Mouse (Mus musculus) myocyte (in vitro differentiated cells): ENCODE measurements around the gene Atrnl1. TPM values are rescaled to one million over a fixed set of nuclear protein-coding genes. Genes with fewer than 3 reads are reported as not detected.

Source experiments
- H3K27me3 ChIP-seq: one replicate; pipeline ENCODE4 v1.6.1; 2011; ENCODE audit not compliant: control insufficient read depth, insufficient read depth, insufficient read length
- H3K36me3 ChIP-seq: one replicate; pipeline ENCODE4 v1.6.1; 2011; ENCODE audit not compliant: control insufficient read depth, insufficient read depth
- H3K4me2 ChIP-seq: one replicate; pipeline ENCODE4 v1.6.1; 2011; ENCODE audit warnings: low read depth, control low read depth
- H3K4me3 ChIP-seq: one replicate; pipeline ENCODE4 v1.5.1; 2011; ENCODE audit warnings: mild to moderate bottlenecking, control low read depth, moderate library complexity
- H3K79me2 ChIP-seq: one replicate; pipeline ENCODE4 v1.6.1; 2011; ENCODE audit not compliant: control insufficient read depth, insufficient read depth
- H3ac ChIP-seq: one replicate; pipeline ENCODE4 v1.6.1; 2011; ENCODE audit not compliant: control insufficient read depth, insufficient read length
- CEBPB ChIP-seq: IDR thresholded peaks from 2 replicates; pipeline ENCODE4 v1.6.1; 2011; ENCODE audit warnings: mild to moderate bottlenecking, moderate library complexity; ENCODE audit not compliant: poor library complexity, insufficient read depth, severe bottlenecking
- E2F4 ChIP-seq: IDR thresholded peaks from one replicate; pipeline ENCODE4 v1.6.1; 2011; ENCODE audit warnings: mild to moderate bottlenecking, control low read depth, moderate library complexity; ENCODE audit not compliant: insufficient read depth
- MAX ChIP-seq: IDR thresholded peaks from one replicate; pipeline ENCODE4 v1.6.1; 2011; ENCODE audit warnings: low read depth, mild to moderate bottlenecking, control low read depth
- MYOD1 ChIP-seq, 3 experiments: IDR thresholded peaks; one replicate each; pipeline ENCODE4 v1.6.1; 2011; ENCODE audit warnings: control low read depth in 2 of 3, low read depth in 2 of 3, mild to moderate bottlenecking in 2 of 3, moderate library complexity in 1 of 3; ENCODE audit not compliant: insufficient read length in 2 of 3, control insufficient read depth in 1 of 3
- MYOG ChIP-seq, 3 experiments: IDR thresholded peaks; one replicate each; pipeline ENCODE4 v1.6.1; 2011; ENCODE audit warnings: control low read depth in 2 of 3, low read depth in 2 of 3, mild to moderate bottlenecking in 2 of 3; ENCODE audit not compliant: insufficient read length in 2 of 3, control insufficient read depth in 1 of 3, insufficient read depth in 1 of 3
- POLR2A ChIP-seq: IDR thresholded peaks from one replicate; pipeline ENCODE4 v1.6.1; 2011; ENCODE audit warnings: low read depth, mild to moderate bottlenecking, control low read depth, moderate library complexity; ENCODE audit not compliant: insufficient read length
- POLR2AphosphoS2 ChIP-seq: IDR thresholded peaks from one replicate; pipeline ENCODE4 v1.6.1; 2011; ENCODE audit warnings: low read depth, control low read depth; ENCODE audit not compliant: insufficient read length
- REST ChIP-seq: IDR thresholded peaks from one replicate; pipeline ENCODE4 v1.6.1; 2011; ENCODE audit warnings: mild to moderate bottlenecking, control low read depth, moderate library complexity; ENCODE audit not compliant: insufficient read depth, insufficient read length
- SRF ChIP-seq: IDR thresholded peaks from one replicate; pipeline ENCODE4 v1.6.1; 2011; ENCODE audit warnings: low read depth; ENCODE audit not compliant: control insufficient read depth, insufficient read length
- TCF12 ChIP-seq: IDR thresholded peaks from one replicate; pipeline ENCODE4 v1.6.1; 2011; ENCODE audit warnings: mild to moderate bottlenecking, control low read depth; ENCODE audit not compliant: poor library complexity, insufficient read depth, severe bottlenecking
- TCF3 ChIP-seq: IDR thresholded peaks from one replicate; pipeline ENCODE4 v1.6.1; 2011; ENCODE audit warnings: low read depth, control low read depth; ENCODE audit not compliant: insufficient read length
- USF1 ChIP-seq: IDR thresholded peaks from one replicate; pipeline ENCODE4 v1.6.1; 2011; ENCODE audit warnings: low read depth, mild to moderate bottlenecking, control low read depth, moderate library complexity
- polyA plus RNA-seq: library from polyadenylated mRNA; unstranded; fragments of >200 nt; fragmentation: generic; extraction: Trizol; gene quantifications from one replicate; pipeline ENCODE4 v1.2.1, GENCODE M21; 2012; ENCODE audit warnings: missing spikeins

Gene Atrnl1
- polyA plus RNA-seq, 1 experiment: 5.4 TPM

GRCm38 (mm10) chr19:58016561-58017453, 406.0 kb downstream of the Atrnl1 start:
- no peak overlapping the region for H3K4me3 ChIP-seq
- no peaks in the 10 kb centered on the region for H3K36me3 ChIP-seq
- no peaks in the 10 kb centered on the region for H3K79me2 ChIP-seq
- TF ChIP-seq MAX (peak; percentile 54), SRF (no peak), TCF12 (peak; percentile 27), MYOG (IDR thresholded peaks at IDR 0.05; ENCODE audit: control insufficient read depth in 1 of 3, insufficient read depth in 1 of 3, insufficient read length in 2 of 3, low read depth in 2 of 3) (peak in 1 of 3 experiments; percentile 17), TCF3 (no peak), USF1 (no peak), POLR2AphosphoS2 (no peak), REST (no peak), MYOD1 (IDR thresholded peaks at IDR 0.05; ENCODE audit: control insufficient read depth in 1 of 3, insufficient read length in 2 of 3, low read depth in 2 of 3) (peak in 2 of 3 experiments; percentile 74 to 78), E2F4 (no peak), CEBPB (peak; percentile 100)
- H3ac ChIP-seq: no peak overlapping the region
- H3K27me3 ChIP-seq: no peaks in the 10 kb centered on the region
- H3K4me2 ChIP-seq: peak overlapping the region; percentile 58

GRCm38 (mm10) chr19:58017468-58017867, 406.6 kb downstream of the Atrnl1 start:
- no peaks in the 10 kb centered on the region for H3K36me3 ChIP-seq
- no peak for TF ChIP-seq TCF12
- TF ChIP-seq MYOD1 (IDR thresholded peaks at IDR 0.05; ENCODE audit: control insufficient read depth in 1 of 3, insufficient read length in 2 of 3, low read depth in 2 of 3): peak in 2 of 3 experiments; percentile 73 to 91
- no peak for TF ChIP-seq USF1
- TF ChIP-seq REST: no peak
- no peak for TF ChIP-seq CEBPB
- TF ChIP-seq MAX: no peak
- no peak for TF ChIP-seq POLR2AphosphoS2
- TF ChIP-seq SRF: no peak
- no peak for TF ChIP-seq POLR2A
- TF ChIP-seq MYOG (IDR thresholded peaks at IDR 0.05; ENCODE audit: control insufficient read depth in 1 of 3, insufficient read depth in 1 of 3, insufficient read length in 2 of 3, low read depth in 2 of 3): peak; percentile 41 to 78 (median 75)
- no peak overlapping the region for H3K4me3 ChIP-seq
- H3K27me3 ChIP-seq: no peaks in the 10 kb centered on the region
- no peaks in the 10 kb centered on the region for H3K79me2 ChIP-seq
- no peak overlapping the region for H3ac ChIP-seq
- H3K4me2 ChIP-seq: peak overlapping the region; percentile 58

GRCm38 (mm10) chr19:58018698-58019097, 407.9 kb downstream of the Atrnl1 start:
- Histone ChIP-seq H3K36me3 (no peaks in the 10 kb centered on the region), H3K4me3 (no peak overlapping the region), H3ac (no peak overlapping the region), H3K27me3 (no peaks in the 10 kb centered on the region), H3K79me2 (no peaks in the 10 kb centered on the region), H3K4me2 (no peak overlapping the region)
- TF ChIP-seq MYOD1 (IDR thresholded peaks at IDR 0.05; ENCODE audit: control insufficient read depth in 1 of 3, insufficient read length in 2 of 3, low read depth in 2 of 3) (no peak), TCF3 (no peak), E2F4 (no peak), POLR2A (no peak), MYOG (IDR thresholded peaks at IDR 0.05; ENCODE audit: control insufficient read depth in 1 of 3, insufficient read depth in 1 of 3, insufficient read length in 2 of 3, low read depth in 2 of 3) (no peak), CEBPB (no peak), MAX (no peak), POLR2AphosphoS2 (no peak), TCF12 (no peak), REST (no peak), SRF (no peak), USF1 (no peak)

DNA sequence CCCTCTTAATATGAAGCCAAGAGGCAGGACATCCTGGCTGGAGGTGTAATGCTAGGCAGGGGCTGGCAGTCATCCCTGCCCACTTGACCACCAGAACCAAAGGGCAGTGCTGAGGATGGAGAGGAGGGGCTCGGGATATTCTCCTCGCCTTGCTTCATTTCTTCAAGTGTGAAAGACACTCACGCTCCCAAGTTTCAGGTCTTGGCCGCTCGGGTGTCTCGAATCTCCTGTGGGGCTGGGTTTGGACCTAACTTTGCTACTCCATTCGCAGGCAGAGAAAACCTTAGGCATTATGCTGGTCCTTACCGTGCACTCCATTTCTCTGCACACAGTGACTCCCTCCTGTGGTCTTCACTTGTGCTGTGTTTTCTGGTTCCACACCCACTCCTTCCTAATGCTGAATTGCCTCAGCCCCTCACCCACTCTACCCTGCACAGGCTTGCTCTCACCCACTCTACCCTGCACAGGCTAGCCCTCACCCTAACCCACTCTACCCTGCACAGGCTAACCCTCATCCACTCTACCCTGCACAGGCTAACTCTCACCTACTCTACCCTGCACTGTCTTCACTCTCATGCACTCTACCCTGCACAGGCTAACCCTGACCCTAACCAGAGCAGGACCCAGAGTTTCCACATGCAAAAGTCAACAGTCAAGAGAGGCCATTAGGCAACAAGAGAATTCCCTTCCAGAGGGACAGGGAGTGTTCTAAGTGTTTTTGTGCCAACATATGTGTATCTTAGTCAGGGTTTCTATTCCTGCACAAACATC, 410.9 kb downstream of the Atrnl1 start:
- H3K4me3 ChIP-seq: no peak overlapping the region
- no peak overlapping the region for H3ac ChIP-seq
- H3K36me3 ChIP-seq: no peaks in the 10 kb centered on the region
- H3K4me2 ChIP-seq: no peak overlapping the region
- H3K27me3 ChIP-seq: no peaks in the 10 kb centered on the region
- TF ChIP-seq MYOD1 (IDR thresholded peaks at IDR 0.05; ENCODE audit: control insufficient read depth in 1 of 3, insufficient read length in 2 of 3, low read depth in 2 of 3) (no peak), E2F4 (no peak), SRF (no peak), POLR2A (no peak), CEBPB (no peak), MAX (no peak), TCF12 (no peak)
- no peaks in the 10 kb centered on the region for H3K79me2 ChIP-seq
